Mouse (Mus musculus) neutrophil, adult 5-6 weeks (primary cell): ENCODE measurements around the gene Gm10031. TPM values are rescaled to one million over a fixed set of nuclear protein-coding genes. Genes with fewer than 3 reads are reported as not detected.

ENCODE experiments used
- ATAC-seq: fragments of 151-379, 151-347 bp; 2 replicates; pipeline ENCODE4 v1.8.0; 2017; ENCODE audit warnings: mild to moderate bottlenecking, moderate TSS enrichment; ENCODE audit not compliant: insufficient number of reproducible peaks, poor library complexity, low FRiP score, severe bottlenecking; ENCODE audit errors: extremely low read depth
- total RNA-seq: library from RNA; stranded (forward); fragments of 200-1000 nt; gene quantifications from 2 replicates; pipeline ENCODE4 v1.2.3, GENCODE M21; 2017

Gene Gm10031
- total RNA-seq, 1 experiment from 2014 or later: 10.4 TPM

GRCm38 (mm10) chr1:156537701-156538100 lies 13.9 kb downstream of the Gm10031 start:
- no peak for ATAC-seq

GRCm38 (mm10) chr1:156538382-156538781 lies 14.6 kb downstream of the Gm10031 start:
- no peak for ATAC-seq

- no peak for ATAC-seq
Measured at GRCm38 (mm10) chr1:156539787-156540560, 16.2 kb downstream of the Gm10031 start.

GRCm38 (mm10) chr1:156543999-156544398 lies 20.2 kb downstream of the Gm10031 start:
- ATAC-seq: no peak

- ATAC-seq: peak; percentile 98
Measured at GRCm38 (mm10) chr1:156558024-156558930, 34.5 kb downstream of the Gm10031 start, which contains the start of gene Abl2. Gene Abl2 (plus strand): TSS chr1:156558786.

GRCm38 (mm10) chr1:156558950-156559640 lies 35.3 kb downstream of the Gm10031 start:
- ATAC-seq: no peak

- ATAC-seq: no peak
Measured at GRCm38 (mm10) chr1:156559641-156560020, 35.8 kb downstream of the Gm10031 start.

GRCm38 (mm10) chr1:156560500-156560899 lies 36.7 kb downstream of the Gm10031 start:
- no peak for ATAC-seq

GRCm38 (mm10) chr1:156565328-156565727 lies 41.5 kb downstream of the Gm10031 start:
- no peak for ATAC-seq

- no peak for ATAC-seq
Measured at GRCm38 (mm10) chr1:156566132-156566531, 42.3 kb downstream of the Gm10031 start.

- no peak for ATAC-seq
Measured at GRCm38 (mm10) chr1:156569615-156570014, 45.8 kb downstream of the Gm10031 start.

GRCm38 (mm10) chr1:156572952-156573351 lies 49.1 kb downstream of the Gm10031 start:
- no peak for ATAC-seq

Other genes starting within 250 kb of the Gm10031 start
- gene Tdrd5, start 220.3 kb upstream of the Gm10031 start, total RNA-seq: 0.23 TPM in 1 of 2 replicates, not detected in the other
- gene Nphs2, start 213.3 kb upstream of the Gm10031 start, total RNA-seq: 0.23 TPM in 1 of 2 replicates, not detected in the other
- gene Gm2000, start 158.0 kb upstream of the Gm10031 start, total RNA-seq: 984 and 1,239 TPM in 2 replicates
- gene Axdnd1, start 102.9 kb upstream of the Gm10031 start, total RNA-seq: 1.2 and 1.7 TPM in 2 replicates
- 80.2 and 105 TPM in 2 replicates for gene Soat1, start 49.7 kb upstream of the Gm10031 start, total RNA-seq
- gene Abl2, start 34.8 kb downstream of the Gm10031 start, total RNA-seq: 25.8 and 28.6 TPM in 2 replicates
- gene Tor3a, start 150.3 kb downstream of the Gm10031 start, total RNA-seq: 24.6 and 25.2 TPM in 2 replicates
- 34.7 and 36.0 TPM in 2 replicates for gene Fam20b, start 195.1 kb downstream of the Gm10031 start, total RNA-seq